28 mouse cellular contexts compared by ENCODE assay signal in genomic region chr12:31656841-31657240, GRCm38 (mm10). TPM values are rescaled to one million over a fixed set of nuclear protein-coding genes. Genes with fewer than 3 reads are reported as not detected.
"Had no signal": no experiment of that assay in that cellular context is flagged by ENCODE, and none has a peak within 500 bp of the region (broad histone marks: within the 10 kb centered on the region; RNA-seq: fewer than 3 reads in every experiment).

No protein-coding gene starts in this region.

- H3K4me2 ChIP-seq: heart, embryonic 12.5 days; hindbrain, embryonic 12.5 days; hindbrain, embryonic 14.5 days; kidney, embryonic 15.5 days; limb, embryonic 12.5 days; liver, embryonic 11.5 days; liver, embryonic 13.5 days; liver, embryonic 15.5 days had no signal

- H3K36me3 ChIP-seq: limb, embryonic 12.5 days; liver, embryonic 15.5 days had no signal

- H3K27ac ChIP-seq: heart, embryonic 10.5 days; hindbrain, embryonic 10.5 days; hindbrain, embryonic 12.5 days; hindbrain, embryonic 14.5 days; kidney, embryonic 15.5 days; kidney, postnatal 0 days; limb, embryonic 10.5 days; limb, embryonic 12.5 days; liver, embryonic 13.5 days; liver, embryonic 15.5 days had no signal

- H3K27me3 ChIP-seq: heart, embryonic 12.5 days; hindbrain, embryonic 12.5 days; kidney, embryonic 15.5 days; limb, embryonic 12.5 days; liver, embryonic 13.5 days; liver, embryonic 15.5 days had no signal

- DNase-seq: gastrocnemius, postnatal 14 days; heart, adult 18-20 months; heart, postnatal 10 days; heart, postnatal 4 days; kidney, adult 11 months; kidney, adult 2 months; kidney, adult 9 months; kidney, postnatal 14 days; kidney, postnatal 36 days; layer of hippocampus, adult 9-11 months; layer of hippocampus, postnatal 36 days; liver; liver, embryonic 13.5 days; liver, postnatal 0 days had no signal

- H3K9ac ChIP-seq: heart, embryonic 12.5 days; hindbrain, embryonic 12.5 days; hindbrain, embryonic 14.5 days; kidney, embryonic 15.5 days; limb, embryonic 12.5 days; liver, embryonic 13.5 days; liver, embryonic 15.5 days; liver, postnatal 0 days had no signal

- H3K9me3 ChIP-seq: heart, embryonic 10.5 days; heart, embryonic 12.5 days; hindbrain, embryonic 10.5 days; hindbrain, embryonic 12.5 days; kidney, embryonic 15.5 days; limb, embryonic 10.5 days; limb, embryonic 12.5 days; liver, embryonic 13.5 days; liver, embryonic 15.5 days had no signal

- H3K4me3 ChIP-seq: heart, embryonic 10.5 days; heart, embryonic 12.5 days; hindbrain, embryonic 10.5 days; hindbrain, embryonic 12.5 days; kidney, embryonic 15.5 days; limb, embryonic 10.5 days; limb, embryonic 12.5 days; liver, embryonic 13.5 days; liver, embryonic 15.5 days had no signal

RNA-seq across cellular contexts. Expression of gene Gpr22, which starts 56.9 kb away (rescaled TPM):
- total RNA-seq: gastrocnemius, adult 18-20 months; gastrocnemius, adult 8-10 months; gastrocnemius, postnatal 14 days; gastrocnemius, postnatal 4 days had no signal
